Mouse (Mus musculus) G1E (cell line): ENCODE results near the gene Eri2. TPM values are rescaled to one million over a fixed set of nuclear protein-coding genes. Genes with fewer than 3 reads are reported as not detected.

Experiments
- ATAC-seq: 2 replicates; pipeline ENCODE4 v1.8.0; 2016; ENCODE audit warnings: mild to moderate bottlenecking; ENCODE audit not compliant: insufficient number of reproducible peaks, poor library complexity, low FRiP score, severe bottlenecking; ENCODE audit errors: extremely low read depth
- DNase-seq: peaks from one replicate; pipeline ENCODE4 v3.0.0; 2012; ENCODE audit warnings: low spot score
- H3K27me3 ChIP-seq: 2 replicates; pipeline ENCODE4 v1.6.1; 2012; ENCODE audit warnings: mild to moderate bottlenecking, low read length, inconsistent platforms; ENCODE audit not compliant: insufficient read depth
- H3K36me3 ChIP-seq: replicated peaks from 2 replicates; pipeline ENCODE3; 2012; ENCODE audit warnings: mild to moderate bottlenecking, inconsistent platforms
- H3K4me1 ChIP-seq: 2 replicates; pipeline ENCODE4 v1.6.1; 2012; ENCODE audit warnings: low read depth, low read length, inconsistent platforms, mixed read lengths; ENCODE audit not compliant: insufficient read depth
- H3K4me3 ChIP-seq: 2 replicates; pipeline ENCODE4 v1.5.1; 2012; ENCODE audit warnings: low read depth, mild to moderate bottlenecking, inconsistent platforms, low read length, moderate library complexity, mixed read lengths
- H3K9me3 ChIP-seq: replicated peaks from 2 replicates; pipeline ENCODE4 v1.6.1; 2012; ENCODE audit warnings: inconsistent platforms
- CTCF ChIP-seq: IDR thresholded peaks from 2 replicates; pipeline ENCODE4 v1.5.1; 2012; ENCODE audit warnings: low read depth, low read length, inconsistent platforms, mixed read lengths
- GATA1 ChIP-seq: IDR thresholded peaks from 2 replicates; pipeline ENCODE4 v1.6.1; 2012; ENCODE audit warnings: borderline replicate concordance, low read length, inconsistent platforms, mixed read lengths
- GATA2 ChIP-seq: IDR thresholded peaks from 2 replicates; pipeline ENCODE4 v1.6.1; 2012; ENCODE audit warnings: low read depth, low read length, inconsistent platforms, borderline replicate concordance
- POLR2AphosphoS5 ChIP-seq: IDR thresholded peaks from 2 replicates; pipeline ENCODE4 v1.6.1; 2012; ENCODE audit warnings: low read depth, low read length, inconsistent platforms; ENCODE audit not compliant: insufficient replicate concordance
- TAL1 ChIP-seq: conservative IDR thresholded peaks from 2 replicates; pipeline ENCODE4 v1.6.1; 2012; ENCODE audit warnings: low read depth, low read length, inconsistent platforms, mixed read lengths
- polyA plus RNA-seq: library from polyadenylated mRNA; stranded (reverse); fragments of >175 nt; gene quantifications from 2 replicates; pipeline ENCODE4 v1.2.3, GENCODE M21; 2012
- total RNA-seq, 2 experiments: library from RNA; stranded (forward) in 1 of 2; stranded (reverse) in 1 of 2; fragments of 200-1000 nt in 1 of 2; fragments of >200 nt in 1 of 2; fragmentation: Nextera tagmentation in 1 of 2; gene quantifications; 2 replicates each; pipeline ENCODE4 v1.2.3; 2014 to 2017

Eri2 gene
- total and polyA plus RNA-seq, 3 experiments, result 1.7 to 65.5 (median 37.4) TPM

- Histone ChIP-seq H3K4me1 (no peaks in the 10 kb centered on the region), H3K27me3 (no peaks in the 10 kb centered on the region), H3K4me3 (no peak overlapping the region), H3K9me3 (no peaks in the 10 kb centered on the region), H3K36me3 (peaks cover 37% of the 10 kb centered on the region)
- no peak for TF ChIP-seq POLR2AphosphoS5
- TF ChIP-seq GATA1, result no peak
- no peak for TF ChIP-seq GATA2
- TF ChIP-seq TAL1, result no peak
- TF ChIP-seq CTCF, result no peak
- ATAC-seq, result no peak
- no peak for DNase-seq
Observed at GRCm38 (mm10) chr7:119800991-119801390, 7.1 kb upstream of the Eri2 start.

- Histone ChIP-seq H3K4me1 (no peaks in the 10 kb centered on the region), H3K9me3 (no peaks in the 10 kb centered on the region), H3K36me3 (peaks cover 35% of the 10 kb centered on the region), H3K27me3 (no peaks in the 10 kb centered on the region), H3K4me3 (no peak overlapping the region)
- DNase-seq (no peak), ATAC-seq (no peak)
- TF ChIP-seq GATA2 (no peak), TAL1 (no peak), POLR2AphosphoS5 (no peak), CTCF (no peak), GATA1 (no peak)
Observed at GRCm38 (mm10) chr7:119800488-119800887, 6.6 kb upstream of the Eri2 start.

GRCm38 (mm10) chr7:119795311-119795710 is 1.5 kb upstream of the Eri2 start:
- H3K4me1 ChIP-seq, result peaks cover 16% of the 10 kb centered on the region
- H3K4me3 ChIP-seq, result peak overlapping the region; percentile 83; the same call in 1 of the 2 replicates
- no peaks in the 10 kb centered on the region for H3K27me3 ChIP-seq
- ATAC-seq (no peak), DNase-seq (no peak)
- H3K36me3 ChIP-seq, result peaks cover 28% of the 10 kb centered on the region
- no peak for TF ChIP-seq GATA2
- TF ChIP-seq CTCF, result no peak
- TF ChIP-seq TAL1, result no peak
- TF ChIP-seq POLR2AphosphoS5, result no peak
- no peak for TF ChIP-seq GATA1
- no peaks in the 10 kb centered on the region for H3K9me3 ChIP-seq

- DNase-seq (peak; percentile 25), ATAC-seq (peak; percentile 51)
Observed at GRCm38 (mm10) chr7:119794251-119794638, 387 bp upstream of the Eri2 start.

GRCm38 (mm10) chr7:119789024-119789423 is 4.8 kb downstream of the Eri2 start:
- DNase-seq (no peak), ATAC-seq (no peak)
- H3K4me3 ChIP-seq, result no peak overlapping the region
- H3K36me3 ChIP-seq, result peaks cover 63% of the 10 kb centered on the region
- no peaks in the 10 kb centered on the region for H3K27me3 ChIP-seq
- H3K4me1 ChIP-seq, result peaks cover 39% of the 10 kb centered on the region
- no peak for TF ChIP-seq POLR2AphosphoS5
- TF ChIP-seq GATA1, result no peak
- TF ChIP-seq GATA2, result no peak
- TF ChIP-seq TAL1, result no peak
- TF ChIP-seq CTCF, result no peak
- no peaks in the 10 kb centered on the region for H3K9me3 ChIP-seq

More at GRCm38 (mm10) chr7:119794251-119794638, 387 bp upstream of the Eri2 start:
- TF ChIP-seq GATA1 (no peak), GATA2 (no peak), CTCF (no peak), POLR2AphosphoS5 (no peak), TAL1 (no peak)
- H3K4me1 ChIP-seq, result peaks cover 18% of the 10 kb centered on the region
- peak overlapping the region; percentile 83 for H3K4me3 ChIP-seq
- no peaks in the 10 kb centered on the region for H3K9me3 ChIP-seq
- no peaks in the 10 kb centered on the region for H3K27me3 ChIP-seq
- peaks cover 33% of the 10 kb centered on the region for H3K36me3 ChIP-seq

- Histone ChIP-seq H3K4me1 (peaks cover 35% of the 10 kb centered on the region), H3K36me3 (peaks cover 68% of the 10 kb centered on the region), H3K4me3 (no peak overlapping the region; the same call in 1 of the 2 replicates), H3K9me3 (no peaks in the 10 kb centered on the region), H3K27me3 (no peaks in the 10 kb centered on the region)
- TF ChIP-seq GATA1 (no peak), TAL1 (peak; percentile 77)
- DNase-seq, result peak; percentile 5
- peak; percentile 98 for ATAC-seq
Observed at GRCm38 (mm10) chr7:119784908-119785307, 8.9 kb downstream of the Eri2 start.

- Histone ChIP-seq H3K4me1 (peaks cover 33% of the 10 kb centered on the region), H3K4me3 (no peak overlapping the region), H3K36me3 (peaks cover 55% of the 10 kb centered on the region), H3K9me3 (no peaks in the 10 kb centered on the region), H3K27me3 (no peaks in the 10 kb centered on the region)
- TF ChIP-seq CTCF (no peak), POLR2AphosphoS5 (no peak), GATA1 (no peak), GATA2 (no peak)
- no peak for ATAC-seq
- DNase-seq, result no peak
Observed at GRCm38 (mm10) chr7:119783453-119783852, 10.4 kb downstream of the Eri2 start.
